Mouse (Mus musculus): Measurements from ENCODE around the gene Fbxo11. TPM values are rescaled to one million over a fixed set of nuclear protein-coding genes. Genes with fewer than 3 reads are reported as not detected.
"Not testable (repeated sequence)": the region's sequence is repeated elsewhere in the genome, so short reads cannot be mapped to it uniquely, and the experiment has no call there.

Gene Fbxo11
- polyA plus RNA-seq, 1 experiment from 2014 or later = 60.2 TPM

DNA sequence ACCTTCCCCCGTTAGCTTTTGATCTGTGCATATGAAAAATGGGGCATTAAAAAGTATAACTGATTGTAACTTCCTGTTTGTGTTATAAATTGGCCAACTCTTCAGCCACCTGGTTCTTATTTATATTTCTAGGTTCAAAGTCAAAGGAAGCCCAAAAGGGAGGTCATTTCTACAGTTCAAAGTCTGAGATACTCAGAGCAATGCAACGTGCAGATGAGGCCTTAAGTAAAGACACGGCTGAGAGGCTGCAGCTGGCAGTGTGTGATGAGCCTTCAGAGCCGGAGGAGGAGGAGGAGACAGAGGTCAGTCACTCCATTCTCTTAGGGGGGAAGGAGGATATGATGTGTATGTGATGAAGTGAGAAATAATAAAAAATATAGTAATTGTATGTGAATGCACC lies 81.8 kb downstream of the Fbxo11 start:
- ChIA-PET POLR2A (no interaction called here), CTCF (no interaction called here)
- no peak for TF ChIP-seq CTCF (IDR thresholded peaks at IDR 0.05)
- H3K27me3 ChIP-seq = no peaks in the 10 kb centered on the region
- ATAC-seq = no peak
- in situ Hi-C loops (cut with MboI; ENCODE audit: low pct_unique_long_range_greater_than_20kb) = no loop called here
- no peak for DNase-seq (ENCODE audit: low read depth, low spot score)

DNA sequence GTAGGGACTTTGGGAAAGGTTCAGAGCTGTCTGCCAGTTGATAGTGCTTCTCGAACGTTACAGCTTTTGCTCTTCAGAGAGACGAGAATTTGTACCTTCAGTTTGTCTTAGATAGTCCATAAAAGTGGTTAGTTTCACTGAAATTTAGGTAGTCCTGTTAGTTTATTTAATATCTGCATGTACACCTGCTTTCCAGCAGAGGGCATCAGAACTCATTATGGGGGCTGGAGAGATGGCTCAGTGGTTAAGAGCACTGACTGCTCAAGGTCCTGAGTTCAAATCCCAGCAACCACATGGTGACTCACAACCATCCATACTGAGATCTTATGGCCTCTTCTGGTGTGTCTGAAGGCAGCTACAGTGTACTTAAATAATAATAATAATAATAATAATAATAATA lies 83.0 kb downstream of the Fbxo11 start:
- ATAC-seq = no peak

GRCm38 (mm10) chr17:87979696-87980095 lies 85.4 kb downstream of the Fbxo11 start:
- POLR2A ChIA-PET; in situ Hi-C loops (cut with MboI; ENCODE audit: low pct_unique_long_range_greater_than_20kb); DNase-seq (ENCODE audit: low read depth, low spot score); ATAC-seq; H3K27me3 ChIP-seq: not testable (repeated sequence)
- CTCF ChIA-PET = interaction anchor here (0.6 to 1.3 kb wide), 3 partner anchors 13 to 72 kb away, joined by 3 read pairs; no protein-coding TSS in a partner anchor

More for the DNA sequence above, 83.0 kb downstream of the Fbxo11 start:
- in situ Hi-C loops (cut with MboI; ENCODE audit: low pct_unique_long_range_greater_than_20kb) = no loop called here
- no peak for TF ChIP-seq CTCF (IDR thresholded peaks at IDR 0.05)
- H3K27me3 ChIP-seq = no peaks in the 10 kb centered on the region
- ChIA-PET CTCF (interaction anchor here (0.9 to 1.5 kb wide), 2 partner anchors 13 to 270 kb away, joined by 3 read pairs; no protein-coding TSS in a partner anchor), POLR2A (no interaction called here)
- DNase-seq (ENCODE audit: low read depth, low spot score) = no peak

GRCm38 (mm10) chr17:87976927-87977326 lies 88.2 kb downstream of the Fbxo11 start:
- ATAC-seq; POLR2A ChIA-PET; in situ Hi-C loops (cut with MboI; ENCODE audit: low pct_unique_long_range_greater_than_20kb); CTCF ChIA-PET; H3K27me3 ChIP-seq; DNase-seq (ENCODE audit: low read depth, low spot score): not testable (repeated sequence)

- ChIA-PET POLR2A (interaction anchor here (0.6 kb wide), 1 partner anchor 184 kb away, joined by 3 read pairs; no protein-coding TSS in a partner anchor), CTCF (interaction anchor here (0.9 to 1.0 kb wide), 2 partner anchors 11 to 17 kb away, joined by 3 read pairs; no protein-coding TSS in a partner anchor)
- no peak for TF ChIP-seq CTCF (IDR thresholded peaks at IDR 0.05)
- ATAC-seq (no peak), DNase-seq (ENCODE audit: low read depth, low spot score) (no peak)
- in situ Hi-C loops (cut with MboI; ENCODE audit: low pct_unique_long_range_greater_than_20kb) = no loop called here
- no peaks in the 10 kb centered on the region for H3K27me3 ChIP-seq
Observed at GRCm38 (mm10) chr17:87976154-87976806, 88.8 kb downstream of the Fbxo11 start.

DNA sequence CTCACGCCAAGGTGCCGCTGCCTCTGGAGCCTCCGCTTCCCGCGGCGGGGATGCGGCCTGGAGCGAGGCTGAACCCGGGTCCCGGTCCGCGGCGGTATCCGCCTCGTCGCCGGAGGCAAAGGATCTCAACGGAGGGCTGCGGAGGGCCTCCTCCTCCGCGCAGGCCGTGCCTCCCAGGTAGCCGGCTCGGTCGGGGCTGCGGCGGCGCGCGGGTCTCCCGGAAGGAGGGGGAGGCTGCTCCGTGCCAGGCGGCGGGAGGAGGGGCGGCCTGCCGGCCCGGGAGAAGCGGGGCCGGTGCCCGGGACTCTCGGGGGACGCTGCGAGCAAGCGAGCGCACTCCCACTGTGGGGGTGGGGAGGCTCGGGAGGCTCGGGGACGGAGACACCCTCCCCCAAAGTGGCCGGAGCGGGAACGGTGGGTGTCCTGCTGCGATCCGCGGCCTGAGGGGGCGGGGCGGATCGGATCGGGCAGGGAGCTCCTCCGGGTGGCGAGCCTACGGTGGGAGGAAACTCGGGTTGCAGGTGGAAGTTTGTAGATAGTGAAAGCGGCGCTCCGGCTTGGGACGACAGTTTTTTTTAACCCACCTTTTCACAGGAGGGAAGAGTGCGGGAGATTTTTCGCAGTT lies 89.8 kb downstream of the Fbxo11 start:
- peak; percentile 67 for ATAC-seq
- in situ Hi-C loops (cut with MboI; ENCODE audit: low pct_unique_long_range_greater_than_20kb) = no loop called here
- POLR2A ChIA-PET = no interaction called here
- no peak for TF ChIP-seq CTCF (IDR thresholded peaks at IDR 0.05)
- H3K27me3 ChIP-seq = no peaks in the 10 kb centered on the region
- no peak for DNase-seq (ENCODE audit: low read depth, low spot score)
- CTCF ChIA-PET = interaction anchor here (0.9 to 1.6 kb wide), 4 partner anchors 12 to 284 kb away, joined by 3 to 4 read pairs (median 3); no protein-coding TSS in a partner anchor

DNA sequence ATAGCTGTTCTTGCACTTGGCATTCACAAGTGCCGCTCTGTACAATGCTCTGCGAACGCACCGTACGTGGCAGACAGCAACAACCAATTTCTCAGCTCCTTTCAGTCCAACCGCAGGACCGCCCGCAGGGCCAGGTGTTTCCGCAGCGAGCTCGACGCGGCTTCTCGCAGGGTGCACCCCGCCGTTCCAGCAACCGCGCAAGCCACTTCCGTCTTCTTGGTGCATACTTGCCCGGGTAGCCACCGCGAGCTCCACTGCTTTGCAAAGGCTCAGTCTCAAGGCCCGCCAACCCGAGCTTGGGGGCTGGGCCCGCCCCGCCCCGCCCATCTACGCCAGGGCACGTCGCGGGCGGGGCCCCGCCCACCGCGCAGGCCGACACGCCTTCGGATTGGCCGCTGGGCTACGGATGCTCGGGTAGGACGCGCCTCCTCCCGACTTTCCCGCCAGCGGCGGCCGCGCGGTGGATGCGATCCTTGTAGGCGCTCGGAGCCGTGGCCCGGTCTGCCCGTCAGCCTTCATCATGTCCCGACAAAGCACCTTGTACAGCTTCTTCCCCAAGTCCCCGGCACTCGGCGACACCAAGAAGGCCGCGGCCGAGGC lies 90.4 kb downstream of the Fbxo11 start, which contains the start of gene Msh6:
Msh6 (plus strand) TSS at position 434 of the 600 bp plus-strand sequence.
- CTCF ChIA-PET = interaction anchor here (1.0 to 1.6 kb wide), 3 partner anchors 12 to 283 kb away, joined by 3 to 4 read pairs (median 3); no protein-coding TSS in a partner anchor
- DNase-seq (ENCODE audit: low read depth, low spot score) (peak; percentile 41), ATAC-seq (peak; percentile 95)
- TF ChIP-seq CTCF (IDR thresholded peaks at IDR 0.05) = no peak
- no peaks in the 10 kb centered on the region for H3K27me3 ChIP-seq
- POLR2A ChIA-PET = no interaction called here
- in situ Hi-C loops (cut with MboI; ENCODE audit: low pct_unique_long_range_greater_than_20kb) = no loop called here

- DNase-seq (ENCODE audit: low read depth, low spot score) (no peak), ATAC-seq (no peak)
- CTCF ChIA-PET = interaction anchor here (0.7 to 1.6 kb wide), 3 partner anchors 15 to 283 kb away, joined by 3 read pairs; no protein-coding TSS in a partner anchor
- POLR2A ChIA-PET = interaction anchor here (0.6 to 0.7 kb wide), 2 partner anchors 16 to 663 kb away, joined by 3 read pairs; no protein-coding TSS in a partner anchor
- H3K27me3 ChIP-seq = no peaks in the 10 kb centered on the region
- no peak for TF ChIP-seq CTCF (IDR thresholded peaks at IDR 0.05)
- in situ Hi-C loops (cut with MboI; ENCODE audit: low pct_unique_long_range_greater_than_20kb) = no loop called here
Observed at GRCm38 (mm10) chr17:87973261-87974167, 91.6 kb downstream of the Fbxo11 start.

- CTCF ChIA-PET = interaction anchor here (0.7 kb wide), 1 partner anchor 34 kb away, joined by 3 read pairs; no protein-coding TSS in a partner anchor
- no peak for ATAC-seq
Observed at GRCm38 (mm10) chr17:87972856-87973255, 92.2 kb downstream of the Fbxo11 start.

DNA sequence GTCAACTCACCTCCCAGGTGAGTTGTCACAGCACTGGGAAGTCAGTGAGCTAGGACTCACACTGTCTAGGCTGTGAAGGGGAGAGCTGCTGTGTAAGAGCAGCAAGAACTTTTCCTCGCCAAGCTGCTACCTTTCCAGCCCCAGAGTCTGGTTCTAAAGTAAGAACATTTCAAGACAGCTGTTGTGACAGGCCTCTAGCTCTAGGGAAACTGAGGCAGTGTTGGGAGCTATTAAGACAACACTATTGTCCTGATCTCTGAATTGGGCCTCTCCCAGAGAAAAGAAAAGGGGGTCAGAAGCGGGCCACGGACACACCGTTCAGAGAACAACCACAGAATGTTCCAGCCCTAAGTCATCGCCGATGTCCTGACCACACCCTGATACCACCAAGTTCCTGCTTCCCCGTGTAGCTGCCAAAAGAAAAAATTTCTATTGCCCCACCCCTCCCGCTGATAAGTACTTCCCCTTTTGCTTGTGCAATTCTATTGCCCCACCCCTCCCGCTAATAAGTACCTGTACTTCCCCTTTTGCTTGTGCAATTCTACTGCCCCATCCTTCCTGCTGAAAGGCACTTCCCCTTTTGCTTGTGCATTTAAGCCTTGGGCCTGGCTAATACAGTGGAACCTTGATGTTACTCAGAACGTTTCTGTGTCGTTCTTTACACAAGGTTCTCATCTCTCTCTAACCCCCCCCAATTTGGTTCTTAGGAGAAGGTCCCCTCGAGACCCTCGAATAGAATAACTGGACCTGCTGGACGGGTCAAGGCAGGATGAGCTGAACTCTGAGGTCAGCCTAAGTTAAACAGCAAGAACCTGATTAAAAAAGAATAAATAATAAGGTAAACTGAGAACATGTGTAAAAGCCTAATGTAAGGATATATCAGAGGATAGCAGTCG lies 93.1 kb downstream of the Fbxo11 start:
- POLR2A ChIA-PET; H3K27me3 ChIP-seq; ATAC-seq; in situ Hi-C loops (cut with MboI; ENCODE audit: low pct_unique_long_range_greater_than_20kb); DNase-seq (ENCODE audit: low read depth, low spot score): not testable (repeated sequence)
- CTCF ChIA-PET = interaction anchor here (0.7 kb wide), 1 partner anchor 280 kb away, joined by 3 read pairs; no protein-coding TSS in a partner anchor

More at GRCm38 (mm10) chr17:87972856-87973255, 92.2 kb downstream of the Fbxo11 start:
- in situ Hi-C loops (cut with MboI; ENCODE audit: low pct_unique_long_range_greater_than_20kb) = no loop called here
- POLR2A ChIA-PET = interaction anchor here (0.6 kb wide), 1 partner anchor 663 kb away, joined by 3 read pairs; no protein-coding TSS in a partner anchor
- no peak for TF ChIP-seq CTCF (IDR thresholded peaks at IDR 0.05)
- DNase-seq (ENCODE audit: low read depth, low spot score) = no peak
- H3K27me3 ChIP-seq = no peaks in the 10 kb centered on the region

GRCm38 (mm10) chr17:87968483-87968926 lies 96.6 kb downstream of the Fbxo11 start:
- ATAC-seq = peak; percentile 87
- DNase-seq (ENCODE audit: low read depth, low spot score); H3K27me3 ChIP-seq; in situ Hi-C loops (cut with MboI; ENCODE audit: low pct_unique_long_range_greater_than_20kb); POLR2A ChIA-PET: not testable (repeated sequence)
- CTCF ChIA-PET = interaction anchor here (1.2 to 1.7 kb wide), 2 partner anchors 11 to 62 kb away, joined by 3 to 11 read pairs; no protein-coding TSS in a partner anchor

Data from Patski (cell line).